Mouse (Mus musculus): ENCODE data around the gene Grk4. TPM values are rescaled to one million over a fixed set of nuclear protein-coding genes. Genes with fewer than 3 reads are reported as not detected.

The Grk4 gene
- polyA plus RNA-seq, 1 experiment from 2014 or later, result 2.0 TPM

MicroRNAs within 50 kb of the gene (microRNA counts, 519-probe panel; counts per million panel counts)
- 1,255 counts per million, percentile 77 among the panel's probes with 10 or more counts for microRNA mmu-miR-467g

Other genes starting within 250 kb of the Grk4 start
- 5.2 and 5.6 TPM in 2 replicates for gene Tnip2, start 146.4 kb upstream of the Grk4 start, polyA plus RNA-seq (2016; fragmentation: Nextera tagmentation; extraction: Ambion mirVana)
- gene Sh3bp2, start 134.5 kb upstream of the Grk4 start, polyA plus RNA-seq (2016; fragmentation: Nextera tagmentation; extraction: Ambion mirVana), result 7.2 and 9.4 TPM in 2 replicates
- 179 and 194 TPM in 2 replicates for gene Add1, start 86.7 kb upstream of the Grk4 start, polyA plus RNA-seq (2016; fragmentation: Nextera tagmentation; extraction: Ambion mirVana)
- gene Mfsd10, start 23.2 kb upstream of the Grk4 start, polyA plus RNA-seq (2016; fragmentation: Nextera tagmentation; extraction: Ambion mirVana), result 86.8 and 92.9 TPM in 2 replicates
- gene Nop14, start 231 bp upstream of the Grk4 start, polyA plus RNA-seq (2016; fragmentation: Nextera tagmentation; extraction: Ambion mirVana), result 19.7 and 27.4 TPM in 2 replicates
- gene Htt, start 101.4 kb downstream of the Grk4 start, polyA plus RNA-seq (2016; fragmentation: Nextera tagmentation; extraction: Ambion mirVana), result 15.6 and 16.9 TPM in 2 replicates
- 1.4 and 2.6 TPM in 2 replicates for gene Msantd1, start 247.6 kb downstream of the Grk4 start, polyA plus RNA-seq (2016; fragmentation: Nextera tagmentation; extraction: Ambion mirVana)